Mouse (Mus musculus): ENCODE data around the gene 5730596B20Rik.

Gene 5730596B20Rik

DNA sequence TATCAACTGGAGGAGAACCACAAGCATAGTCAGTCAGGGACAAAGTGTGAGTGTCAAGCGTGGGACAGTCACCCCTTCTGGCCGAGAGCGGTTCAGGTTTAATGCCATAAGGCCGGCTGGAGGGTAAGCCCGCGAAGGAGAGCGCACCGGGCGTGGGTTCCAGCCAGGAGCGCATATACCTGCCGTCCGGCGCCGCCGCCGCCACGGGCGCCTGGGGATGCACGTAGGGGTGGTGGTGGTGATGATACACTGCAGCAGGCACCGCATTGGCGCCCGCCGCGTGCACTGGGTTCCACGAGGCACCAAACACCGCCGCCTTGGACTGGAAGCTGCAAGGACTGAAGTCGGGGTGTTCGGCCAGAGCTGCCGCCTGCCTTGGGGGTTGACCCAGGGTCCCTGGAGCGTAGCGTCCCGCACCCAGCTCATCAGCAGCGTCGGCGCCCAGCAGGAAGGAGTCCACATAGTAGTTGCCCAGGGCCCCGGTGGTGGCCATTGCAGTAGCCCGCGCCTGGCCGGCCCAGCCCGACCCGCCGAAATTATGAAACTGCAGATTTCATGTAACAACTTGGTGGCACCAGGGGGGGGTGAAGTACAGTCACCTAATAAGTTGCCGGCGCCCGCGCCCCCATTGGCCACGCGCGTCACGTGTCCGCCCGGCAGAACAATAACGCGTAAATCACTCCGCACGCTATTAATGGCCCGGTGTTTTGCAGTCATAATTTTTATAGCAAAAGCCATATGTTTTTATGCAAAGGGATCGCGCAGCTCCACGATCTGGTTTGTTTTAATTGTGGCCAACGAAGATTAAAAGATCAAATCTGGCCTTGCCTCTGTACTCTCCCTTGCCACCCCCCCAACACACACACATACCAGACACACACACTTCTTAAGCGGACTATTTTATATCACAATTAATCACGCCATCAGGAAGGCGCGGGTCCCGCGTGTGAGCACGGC, 48.6 kb downstream of the 5730596B20Rik start:
- no peak for DNase-seq (ENCODE audit: low spot score)

DNA sequence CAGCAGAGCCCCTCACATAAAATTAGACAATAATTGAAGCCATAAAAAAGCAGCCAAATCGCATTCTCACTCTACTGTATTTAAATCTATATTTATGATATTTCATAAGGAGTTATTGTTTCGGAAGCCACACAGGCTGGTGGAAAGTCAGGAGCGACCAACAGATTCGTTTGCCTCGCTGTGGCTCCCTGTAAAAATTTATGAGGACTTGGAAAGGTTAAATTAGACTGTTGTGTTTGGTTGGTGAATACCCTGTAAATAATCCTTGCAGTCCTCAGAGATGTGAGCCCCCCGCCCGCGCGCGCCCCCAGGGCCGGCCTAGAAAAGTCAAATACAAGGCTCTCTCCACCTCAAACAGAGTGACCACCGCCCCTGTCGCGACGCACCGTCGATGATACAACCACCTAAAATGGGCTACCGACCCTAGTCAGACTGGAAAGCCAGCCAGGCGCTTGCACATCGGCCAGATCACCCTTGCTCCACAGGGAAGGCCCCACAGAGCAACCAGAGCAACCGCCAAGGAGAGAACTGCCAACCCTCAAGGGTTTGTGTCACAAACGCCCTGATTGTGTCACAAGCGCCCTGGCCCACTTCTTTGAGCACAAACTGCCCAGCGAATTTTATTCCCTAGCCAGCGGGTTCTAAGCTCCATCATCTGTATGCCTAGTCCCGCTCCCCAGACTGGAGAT, 49.4 kb downstream of the 5730596B20Rik start:
- no peak for DNase-seq (ENCODE audit: low spot score)

DNA sequence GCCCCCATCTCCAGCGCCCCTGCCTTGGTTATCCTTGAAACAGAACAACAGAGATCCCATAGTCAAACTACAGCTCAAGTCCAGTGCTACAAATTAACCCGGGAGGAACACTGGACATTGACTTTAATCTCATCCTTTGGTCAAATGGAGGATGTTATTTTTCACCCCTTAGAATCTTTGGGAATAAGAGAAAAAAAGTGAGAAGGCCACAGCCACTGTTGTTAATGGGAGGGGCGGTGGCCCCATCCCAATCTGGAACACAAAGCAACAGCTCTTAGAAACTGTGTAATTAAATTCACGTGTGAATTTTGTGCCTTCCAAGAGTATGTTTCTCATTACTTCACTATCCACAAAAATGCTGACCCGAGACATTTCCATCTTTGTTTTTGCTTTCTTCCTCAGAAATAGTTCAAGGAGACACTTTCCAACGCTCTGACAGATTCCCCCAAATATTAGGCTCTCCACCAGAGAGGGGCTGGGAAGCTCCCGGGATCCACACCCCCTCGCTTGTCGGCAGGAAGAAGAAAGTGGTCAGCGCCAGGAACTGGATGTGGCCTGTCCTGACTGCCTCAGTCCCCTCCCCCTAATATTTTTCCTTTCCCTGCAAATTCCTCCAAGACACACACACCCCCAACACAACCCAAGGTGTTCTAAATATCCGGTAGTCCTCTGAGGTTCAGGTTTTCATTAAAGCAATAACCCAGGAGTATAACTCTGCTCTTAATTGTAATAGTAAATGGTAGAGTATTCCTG, 50.3 kb downstream of the 5730596B20Rik start:
- no peak for DNase-seq (ENCODE audit: low spot score)

DNA sequence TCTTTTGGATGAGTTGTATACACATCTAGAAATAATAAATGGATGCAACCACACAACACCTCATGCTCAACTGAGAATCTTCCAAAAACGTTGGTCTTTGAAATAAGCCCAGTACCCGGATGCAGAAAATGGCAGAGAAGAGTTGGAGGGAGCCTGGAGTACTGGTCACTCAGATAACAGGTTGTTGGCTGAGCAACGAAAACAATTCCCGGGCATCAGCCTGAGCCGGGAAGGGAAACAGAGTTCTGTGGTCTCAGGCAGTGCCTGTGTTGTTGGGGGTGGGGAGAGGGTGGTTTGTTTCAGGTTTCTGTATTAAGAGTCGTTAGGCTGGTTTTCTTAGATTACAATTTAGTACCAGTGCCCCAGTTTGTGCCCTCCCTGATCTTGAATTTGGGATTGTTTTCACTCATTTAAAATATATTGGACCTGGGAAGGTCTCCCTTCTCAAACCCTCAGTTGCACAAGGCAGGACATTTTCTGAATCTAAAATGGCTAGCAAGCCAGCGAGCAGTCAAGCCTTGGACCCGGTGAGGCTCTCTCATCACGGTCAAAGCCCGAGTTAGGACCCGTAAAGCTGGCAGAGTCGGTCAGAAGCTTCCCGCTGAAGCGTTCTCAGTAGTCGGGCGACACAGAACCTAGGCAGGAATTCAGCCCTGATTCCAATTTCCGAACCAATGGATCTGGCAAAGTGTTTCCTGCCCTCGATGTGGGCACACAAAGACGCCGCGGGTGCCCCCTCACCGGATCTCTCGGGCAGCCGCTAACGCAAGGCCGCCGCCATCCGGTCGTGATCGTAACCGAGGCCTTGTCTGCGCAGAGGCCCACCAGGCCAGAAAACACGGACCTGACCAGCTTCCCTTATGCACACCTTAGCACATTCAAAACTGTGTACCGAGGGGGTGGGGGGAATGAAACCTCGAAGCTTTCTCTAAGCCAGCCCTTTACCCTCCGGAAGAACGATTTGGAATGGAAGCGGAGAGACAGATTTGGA, 51.5 kb downstream of the 5730596B20Rik start:
- no peak for DNase-seq (ENCODE audit: low spot score)

DNA sequence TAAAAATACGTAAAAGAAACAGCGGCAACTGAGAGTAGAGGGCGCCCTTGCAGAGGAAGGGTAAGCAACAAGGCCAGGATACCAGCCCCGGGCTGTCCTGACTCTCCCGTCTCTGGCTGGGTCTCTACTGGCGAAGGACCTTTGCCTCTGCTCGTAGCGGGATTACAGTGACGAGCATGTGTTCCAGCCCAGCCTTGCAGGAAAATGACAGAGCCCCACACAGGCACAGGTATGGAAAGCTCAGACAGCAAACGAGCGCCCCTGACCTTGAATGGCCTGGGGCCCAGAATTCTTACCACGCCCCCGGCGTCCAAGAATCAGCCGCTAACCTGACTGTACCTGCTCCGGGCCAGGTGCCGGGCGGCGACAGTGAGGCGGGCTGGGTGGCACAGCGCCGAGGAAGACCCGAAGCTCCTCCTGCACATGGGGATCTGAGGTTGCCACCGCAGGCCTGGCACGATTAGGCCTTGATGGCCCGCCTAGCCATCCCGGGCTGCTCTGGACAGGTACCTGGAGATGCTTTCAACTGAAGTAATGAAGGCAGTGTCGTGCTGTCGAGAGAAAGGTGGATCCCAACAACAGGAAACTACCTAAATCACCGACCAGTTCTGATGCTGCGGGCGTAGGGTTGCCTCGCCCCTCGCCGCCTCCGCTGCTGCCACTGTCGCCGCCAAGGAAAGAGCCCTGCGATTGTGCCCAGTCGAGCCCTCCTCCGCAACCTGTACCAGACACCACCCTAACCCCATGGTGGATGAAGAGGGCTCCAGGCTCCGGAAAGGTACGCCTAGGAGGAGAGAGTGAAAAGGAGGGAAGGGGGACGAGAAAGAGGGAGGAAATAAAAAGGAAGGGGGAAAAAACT, 52.5 kb downstream of the 5730596B20Rik start:
- DNase-seq (ENCODE audit: low spot score) = no peak
